Mouse (Mus musculus): ENCODE measurements at regions not wholly inside any gene's neighbourhood (a gene's known extent, or its start where the extent isn't known, plus 50 kb on each side); places are given as distances from the start of the nearest gene placed in this dataset.
A peak's percentile ranks its signal among the peaks of the same experiment; 100 is the strongest.

DNA sequence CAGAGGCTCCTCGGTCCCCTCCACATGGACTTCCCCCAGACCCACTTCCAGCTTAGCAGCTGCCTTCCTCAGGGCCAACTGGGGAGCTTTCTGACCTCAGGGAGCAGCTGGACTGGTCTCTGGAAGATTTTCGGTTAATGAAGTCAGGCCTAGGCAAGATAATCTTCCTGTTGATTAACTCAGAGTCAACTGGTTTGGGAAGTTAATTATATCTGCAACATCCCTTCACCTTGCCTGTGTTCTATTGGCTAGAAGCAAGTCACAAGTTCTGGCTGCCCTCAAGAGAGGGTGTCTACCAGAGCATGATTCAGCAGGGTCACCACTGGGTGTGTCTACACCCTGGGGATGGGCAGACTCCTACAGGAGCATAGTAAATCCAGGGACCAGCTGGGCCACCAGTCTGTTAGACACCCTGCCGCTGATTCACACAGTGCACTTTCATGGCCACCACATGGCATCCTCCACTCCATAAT is 53.9 kb upstream of the Maml3 start:
- DNase-seq (ENCODE audit: low spot score), result no peak

DNA sequence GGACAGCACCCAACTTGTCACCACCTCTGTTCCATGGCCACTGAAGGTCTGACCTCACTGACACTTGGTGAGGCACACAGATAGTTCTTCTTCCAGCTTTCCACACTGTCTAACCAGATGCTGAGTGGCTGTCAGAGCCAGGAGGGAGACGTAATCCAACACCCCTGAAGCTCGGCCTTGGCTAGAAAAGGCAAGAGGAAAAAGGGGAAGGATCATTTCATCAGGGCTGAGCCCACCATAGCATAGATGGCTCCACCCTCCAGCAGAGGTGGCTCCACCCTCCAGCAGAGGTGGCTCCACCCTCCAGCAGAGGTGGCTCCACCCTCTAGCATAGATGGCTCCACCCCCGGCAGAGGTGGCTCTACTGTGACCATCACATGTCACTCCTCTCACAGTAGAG is 56.8 kb upstream of the Maml3 start:
- DNase-seq (ENCODE audit: low spot score), result no peak

- DNase-seq (ENCODE audit: low spot score), result peak; percentile 26
Measured at GRCm38 (mm10) chr3:52163990-52164389, 59.1 kb upstream of the Maml3 start.

DNA sequence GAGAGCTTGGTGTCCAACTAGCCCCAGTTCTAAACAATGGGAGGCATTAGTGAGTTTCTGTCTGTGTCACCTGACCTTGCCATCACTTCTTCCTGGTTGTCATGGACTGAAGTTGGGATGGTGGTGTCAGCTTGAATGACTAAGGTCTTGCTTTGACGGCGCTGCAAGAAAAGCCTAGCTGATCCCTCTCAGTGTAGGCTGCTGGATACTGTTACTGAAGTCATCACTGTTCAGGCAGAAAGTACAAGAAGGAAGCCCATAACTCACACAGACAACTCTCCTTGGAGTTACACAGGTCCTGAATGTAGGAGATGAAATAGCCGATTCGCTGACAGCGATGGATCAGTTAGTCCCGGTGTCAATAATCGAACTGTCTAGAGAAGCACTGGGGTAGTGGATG is 62.5 kb upstream of the Maml3 start:
- no peak for DNase-seq (ENCODE audit: low spot score)

DNA sequence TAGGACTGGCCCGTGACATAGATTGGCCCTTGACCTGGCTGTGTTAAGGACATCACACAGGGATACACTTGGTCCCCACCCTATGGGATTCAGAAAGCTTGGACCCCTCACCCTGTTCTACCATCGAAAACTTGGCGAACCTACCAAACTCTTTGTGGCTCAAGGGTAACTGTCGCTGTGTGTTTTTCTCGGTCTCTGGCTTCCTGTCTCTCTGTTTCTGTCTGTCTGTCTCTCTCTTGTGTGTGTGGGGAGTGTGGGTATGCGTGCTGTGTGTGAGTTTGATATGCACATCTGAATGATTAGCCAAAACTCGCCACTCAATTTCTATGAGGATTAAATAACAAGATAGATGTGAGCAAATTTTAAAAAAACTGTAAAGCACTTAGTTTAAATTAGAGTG is 66.0 kb upstream of the Maml3 start:
- no peak for DNase-seq (ENCODE audit: low spot score)

- DNase-seq (ENCODE audit: low spot score), result no peak
Measured at GRCm38 (mm10) chr3:52171303-52171702, 66.4 kb upstream of the Maml3 start.

- no peak for DNase-seq (ENCODE audit: low spot score)
Measured at GRCm38 (mm10) chr3:52173490-52173889, 68.6 kb upstream of the Maml3 start.

DNA sequence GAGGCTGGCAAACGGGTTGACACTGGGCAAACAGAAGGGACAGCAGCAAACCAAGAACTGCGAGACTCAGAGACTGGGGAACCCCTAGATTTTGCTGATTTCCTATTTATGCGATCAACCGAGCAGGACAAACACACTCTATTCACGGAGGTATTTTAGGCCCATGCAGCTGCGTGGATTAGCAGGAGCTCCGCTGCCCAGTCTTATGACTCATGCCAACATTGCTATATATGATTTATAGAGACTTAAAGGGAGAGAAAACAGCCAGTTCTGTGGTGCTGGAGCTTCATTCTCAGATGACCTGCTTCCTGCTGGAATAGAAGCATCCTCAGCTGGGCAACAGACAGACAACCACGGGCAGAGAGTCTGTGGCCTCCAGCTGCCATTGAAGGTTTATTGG is 71.2 kb upstream of the Maml3 start:
- DNase-seq (ENCODE audit: low spot score), result no peak

- DNase-seq (ENCODE audit: low spot score), result no peak
Measured at GRCm38 (mm10) chr3:52178851-52179250, 74.0 kb upstream of the Maml3 start.

- peak; percentile 90 for DNase-seq (ENCODE audit: low spot score)
Measured at GRCm38 (mm10) chr3:52179686-52180085, 74.8 kb upstream of the Maml3 start.

- DNase-seq (ENCODE audit: low spot score), result peak; percentile 46
Measured at GRCm38 (mm10) chr3:52180306-52180705, 75.4 kb upstream of the Maml3 start.

GRCm38 (mm10) chr3:52180785-52181184 is 75.9 kb upstream of the Maml3 start:
- DNase-seq (ENCODE audit: low spot score), result peak; percentile 69

DNA sequence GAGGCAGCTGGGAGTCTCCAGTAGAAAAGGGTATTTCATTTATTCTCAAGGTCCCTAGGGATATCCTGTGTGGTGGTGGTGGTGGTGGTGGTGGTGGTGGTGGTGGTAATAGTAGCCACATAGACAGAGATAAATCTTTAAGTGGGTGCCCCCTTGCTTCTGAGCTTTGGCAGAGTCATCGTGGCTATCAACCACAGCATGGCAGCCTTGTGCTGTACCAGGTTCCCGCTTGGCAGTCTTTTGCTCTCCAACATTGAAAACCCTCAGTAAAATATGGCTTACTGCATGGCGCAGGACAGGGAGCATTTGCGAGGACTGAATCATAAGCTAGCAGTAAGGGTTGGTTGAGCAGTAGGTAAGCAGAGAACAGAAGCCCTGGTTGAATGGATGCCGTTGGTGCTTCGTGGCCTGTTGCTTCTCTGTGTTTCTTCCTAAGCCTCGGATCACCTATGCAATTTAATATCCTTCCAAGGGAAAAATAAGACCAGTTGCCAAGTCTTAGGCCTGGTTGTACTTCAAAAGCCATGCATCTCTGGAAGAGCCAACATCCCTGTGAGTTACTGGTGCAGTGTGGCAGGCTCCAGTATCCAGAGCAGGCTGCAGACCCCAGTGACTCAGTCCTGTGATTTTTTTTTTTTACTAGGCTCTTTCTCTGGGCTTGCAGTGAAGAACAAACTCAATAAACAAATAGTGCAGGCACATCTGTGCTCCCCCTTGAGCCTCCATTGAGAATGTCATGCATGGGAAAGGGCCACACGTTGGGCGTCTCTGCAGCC is 76.6 kb upstream of the Maml3 start:
- DNase-seq (ENCODE audit: low spot score), result no peak

- no peak for DNase-seq (ENCODE audit: low spot score)
Measured at GRCm38 (mm10) chr3:52184241-52184640, 79.4 kb upstream of the Maml3 start.

DNA sequence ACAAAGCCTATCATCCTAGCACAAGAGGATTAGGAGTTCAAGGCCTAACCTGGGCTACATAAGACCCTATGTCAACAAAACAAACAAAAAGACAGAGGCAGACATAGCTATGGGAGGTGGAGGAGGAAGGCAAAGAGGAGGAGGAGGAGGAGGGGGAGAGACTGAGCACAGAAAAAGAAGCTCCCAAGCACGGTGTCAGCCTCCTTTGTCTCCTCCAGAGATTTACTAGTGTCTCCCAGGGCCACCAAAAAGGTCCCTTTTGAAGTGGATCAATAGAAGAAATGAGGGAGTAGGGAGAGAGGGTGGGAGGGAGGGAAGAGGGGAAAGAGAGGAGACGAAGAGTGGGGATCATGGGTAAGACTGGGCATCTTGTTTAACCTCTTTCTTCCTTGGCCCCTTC is 80.5 kb upstream of the Maml3 start:
- peak; percentile 61 for DNase-seq (ENCODE audit: low spot score)

DNA sequence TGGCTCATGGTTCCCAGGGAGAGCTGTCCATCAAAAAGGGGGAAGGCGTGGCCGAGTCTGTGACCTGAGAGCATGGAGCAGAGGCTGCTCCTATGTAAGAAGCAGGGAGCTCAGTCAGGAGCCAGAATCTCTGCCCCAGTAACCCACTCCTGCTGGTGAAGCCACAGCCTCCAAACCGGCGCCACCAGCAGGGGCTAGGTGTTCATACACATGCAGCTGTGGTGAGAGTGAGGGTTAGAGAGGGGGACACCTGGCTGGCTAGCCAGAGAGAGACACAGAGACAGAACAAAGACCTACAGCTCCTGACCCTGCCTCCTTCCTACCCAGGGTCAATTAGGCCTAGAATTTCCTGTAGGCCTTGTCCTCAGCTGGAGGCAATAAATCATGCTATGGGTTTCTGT is 80.7 kb upstream of the Foxo1 start:
- peak; percentile 64 for DNase-seq (ENCODE audit: low spot score)

GRCm38 (mm10) chr3:52188303-52188702 is 79.8 kb upstream of the Foxo1 start:
- no peak for DNase-seq (ENCODE audit: low spot score)

DNA sequence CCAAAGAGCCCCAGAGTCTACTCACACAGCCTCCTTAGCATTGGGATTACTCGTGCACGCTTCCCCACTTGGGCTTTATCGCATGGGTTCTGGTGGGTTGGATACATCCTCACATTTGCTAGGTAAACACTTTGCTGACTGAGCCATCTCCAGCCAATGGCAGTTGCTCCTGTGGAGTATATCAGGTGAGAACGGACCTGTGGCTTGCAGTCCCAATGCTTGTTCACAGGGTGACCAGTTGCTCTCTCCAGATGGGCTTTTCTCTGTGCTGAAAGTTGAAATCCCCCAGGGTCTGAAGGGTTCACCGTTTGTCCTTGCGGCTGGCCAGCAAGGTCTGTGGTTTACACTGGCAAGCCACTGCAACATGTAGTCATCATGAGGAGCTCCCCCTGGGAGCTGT is 79.1 kb upstream of the Foxo1 start:
- DNase-seq (ENCODE audit: low spot score), result no peak

GRCm38 (mm10) chr3:52190021-52190420 is 78.1 kb upstream of the Foxo1 start:
- DNase-seq (ENCODE audit: low spot score), result no peak

GRCm38 (mm10) chr3:52193026-52193425 is 75.1 kb upstream of the Foxo1 start:
- no peak for DNase-seq (ENCODE audit: low spot score)

- no peak for DNase-seq (ENCODE audit: low spot score)
Measured at GRCm38 (mm10) chr3:52194216-52194615, 73.9 kb upstream of the Foxo1 start.

- DNase-seq (ENCODE audit: low spot score), result peak; percentile 15
Measured at GRCm38 (mm10) chr3:52195486-52195885, 72.7 kb upstream of the Foxo1 start.

DNA sequence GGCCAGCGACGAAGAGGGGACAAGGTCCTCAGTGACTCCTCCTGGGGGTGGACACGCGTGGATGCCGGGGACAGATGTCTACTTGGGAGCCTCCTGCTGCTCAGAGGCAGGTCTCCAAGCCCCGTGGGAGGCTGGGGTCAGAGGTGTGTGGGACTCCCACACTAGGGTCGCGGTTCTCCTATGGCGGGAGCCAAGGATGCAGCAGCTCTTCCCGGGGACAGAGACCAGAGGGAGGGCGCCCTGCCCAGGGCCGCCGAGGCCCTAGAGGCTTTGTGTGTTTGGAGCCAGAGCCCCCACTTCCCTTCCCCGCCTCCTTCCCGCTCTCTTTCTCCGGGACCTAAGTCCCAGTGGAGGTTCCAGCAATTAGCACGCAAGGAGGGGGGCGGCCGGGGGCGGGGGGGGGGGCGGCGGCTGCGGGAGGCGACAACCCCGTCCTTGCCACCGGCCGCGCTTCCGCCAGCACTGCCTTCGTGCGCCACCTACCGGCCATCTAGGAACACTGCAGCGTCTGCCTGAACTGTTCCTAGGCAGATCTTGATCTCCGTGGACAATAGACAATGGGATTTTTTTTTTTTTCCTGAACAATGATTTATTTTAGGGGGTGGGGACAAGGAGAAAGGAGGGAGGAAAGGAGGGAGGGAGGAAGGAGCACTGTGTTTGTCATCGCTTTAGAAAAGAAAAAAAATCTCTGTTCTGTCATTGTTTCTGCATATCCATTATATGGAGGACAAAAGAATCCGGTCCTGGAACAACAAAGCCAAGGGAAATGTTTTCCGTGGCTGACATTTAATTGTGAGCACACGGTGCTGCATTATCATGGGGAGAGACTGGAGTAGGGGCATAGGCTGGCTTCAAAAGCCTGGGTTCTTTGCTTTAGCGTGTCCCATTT is 71.8 kb upstream of the Foxo1 start:
- peak; percentile 92 for DNase-seq (ENCODE audit: low spot score)

All from embryo, embryonic 10.5 days (tissue).